Mouse (Mus musculus): Measurements from ENCODE around the gene Utp11. TPM values are rescaled to one million over a fixed set of nuclear protein-coding genes. Genes with fewer than 3 reads are reported as not detected.

Gene Utp11
- polyA plus RNA-seq, 1 experiment from 2014 or later = 49.2 TPM

GRCm38 (mm10) chr4:124668078-124668477, 25.3 kb downstream of the Utp11 start:
- no peak for ATAC-seq (replicated peaks; ENCODE audit: extremely low read depth, insufficient read depth, low FRiP score)
- H3K9me3 ChIP-seq (replicated peaks; ENCODE audit: control insufficient read depth, low read length) = no peaks in the 10 kb centered on the region
- H3K4me2 ChIP-seq (ENCODE audit: low read depth, low read length) = no peak overlapping the region
- H3K27ac ChIP-seq (ENCODE audit: low read length) = no peak overlapping the region
- H3K4me1 ChIP-seq (ENCODE audit: control insufficient read depth, insufficient read depth, low read length) = peaks cover 13% of the 10 kb centered on the region
- H3K36me3 ChIP-seq (ENCODE audit: control insufficient read depth, insufficient read depth) = no peaks in the 10 kb centered on the region
- no peak overlapping the region for H3K4me3 ChIP-seq (ENCODE audit: low read length)
- H3K27me3 ChIP-seq (ENCODE audit: control insufficient read depth, insufficient read depth, low read length) = peaks cover 48% of the 10 kb centered on the region
- WGBS = 21% methylated on average over 8 of the region's 8 CpGs
- no peak overlapping the region for H3K9ac ChIP-seq (ENCODE audit: low read length)

DNA sequence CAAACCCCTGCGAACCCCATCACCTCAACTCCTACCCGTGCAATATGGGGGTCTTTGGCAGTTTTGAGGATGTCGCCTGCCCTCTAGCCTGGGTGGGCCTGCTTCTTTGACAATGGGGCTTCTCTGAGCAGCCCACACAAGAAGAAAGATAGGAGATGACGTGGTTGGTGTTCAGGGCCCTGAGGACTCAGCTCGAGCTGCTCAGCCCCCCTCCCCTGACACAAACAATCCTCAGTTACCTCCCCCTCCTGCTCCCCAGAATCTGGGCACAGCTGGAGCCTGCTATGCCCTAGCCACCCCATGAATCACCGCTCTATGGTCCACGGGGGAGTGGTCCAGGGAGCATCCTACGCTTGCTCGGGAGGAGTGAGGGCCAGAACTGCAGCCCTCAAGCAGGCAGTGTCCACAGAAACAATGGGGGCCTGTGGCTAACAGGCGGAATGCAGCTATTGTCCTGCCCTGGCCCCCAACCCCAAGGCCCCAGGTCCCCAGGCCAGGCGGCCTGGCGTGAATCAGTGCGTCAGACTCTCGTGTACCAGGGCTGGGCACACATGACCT, 25.8 kb downstream of the Utp11 start:
- Histone ChIP-seq H3K4me1 (ENCODE audit: control insufficient read depth, insufficient read depth, low read length) (peaks cover 8% of the 10 kb centered on the region), H3K27ac (ENCODE audit: low read length) (no peak overlapping the region), H3K36me3 (ENCODE audit: control insufficient read depth, insufficient read depth) (no peaks in the 10 kb centered on the region), H3K4me3 (ENCODE audit: low read length) (no peak overlapping the region), H3K27me3 (ENCODE audit: control insufficient read depth, insufficient read depth, low read length) (peaks cover 48% of the 10 kb centered on the region), H3K9me3 (replicated peaks; ENCODE audit: control insufficient read depth, low read length) (no peaks in the 10 kb centered on the region), H3K4me2 (ENCODE audit: low read depth, low read length) (no peak overlapping the region), H3K9ac (ENCODE audit: low read length) (no peak overlapping the region)
- WGBS = 47% methylated on average over 14 of the region's 14 CpGs
- ATAC-seq (replicated peaks; ENCODE audit: extremely low read depth, insufficient read depth, low FRiP score) = no peak

- no peaks in the 10 kb centered on the region for H3K36me3 ChIP-seq (ENCODE audit: control insufficient read depth, insufficient read depth)
- no peak overlapping the region for H3K4me3 ChIP-seq (ENCODE audit: low read length)
- 65% methylated on average over 15 of the region's 15 CpGs for WGBS
- ATAC-seq (replicated peaks; ENCODE audit: extremely low read depth, insufficient read depth, low FRiP score) = no peak
- H3K27ac ChIP-seq (ENCODE audit: low read length) = no peak overlapping the region
- H3K9ac ChIP-seq (ENCODE audit: low read length) = no peak overlapping the region
- no peaks in the 10 kb centered on the region for H3K9me3 ChIP-seq (replicated peaks; ENCODE audit: control insufficient read depth, low read length)
- peaks cover 56% of the 10 kb centered on the region for H3K27me3 ChIP-seq (ENCODE audit: control insufficient read depth, insufficient read depth, low read length)
- no peak overlapping the region for H3K4me2 ChIP-seq (ENCODE audit: low read depth, low read length)
- no peaks in the 10 kb centered on the region; the same call in 1 of the 2 replicates for H3K4me1 ChIP-seq (ENCODE audit: control insufficient read depth, insufficient read depth, low read length)
Observed at GRCm38 (mm10) chr4:124664604-124665003, 28.8 kb downstream of the Utp11 start.

- Histone ChIP-seq H3K27me3 (ENCODE audit: control insufficient read depth, insufficient read depth, low read length) (peaks cover 58% of the 10 kb centered on the region), H3K36me3 (ENCODE audit: control insufficient read depth, insufficient read depth) (no peaks in the 10 kb centered on the region), H3K4me3 (ENCODE audit: low read length) (no peak overlapping the region), H3K9me3 (replicated peaks; ENCODE audit: control insufficient read depth, low read length) (no peaks in the 10 kb centered on the region), H3K27ac (ENCODE audit: low read length) (no peak overlapping the region), H3K9ac (ENCODE audit: low read length) (no peak overlapping the region), H3K4me1 (ENCODE audit: control insufficient read depth, insufficient read depth, low read length) (peaks cover 4% of the 10 kb centered on the region; the same call in 1 of the 2 replicates), H3K4me2 (ENCODE audit: low read depth, low read length) (no peak overlapping the region)
- WGBS = 77% methylated on average over 9 of the region's 9 CpGs
- ATAC-seq (replicated peaks; ENCODE audit: extremely low read depth, insufficient read depth, low FRiP score) = no peak
Observed at GRCm38 (mm10) chr4:124664185-124664584, 29.2 kb downstream of the Utp11 start.

- peaks cover 67% of the 10 kb centered on the region for H3K27me3 ChIP-seq (ENCODE audit: control insufficient read depth, insufficient read depth, low read length)
- 33% methylated on average over 3 of the region's 3 CpGs for WGBS
- no peak overlapping the region for H3K27ac ChIP-seq (ENCODE audit: low read length)
- H3K4me2 ChIP-seq (ENCODE audit: low read depth, low read length) = no peak overlapping the region
- no peak overlapping the region for H3K9ac ChIP-seq (ENCODE audit: low read length)
- no peak overlapping the region for H3K4me3 ChIP-seq (ENCODE audit: low read length)
- no peak for ATAC-seq (replicated peaks; ENCODE audit: extremely low read depth, insufficient read depth, low FRiP score)
- no peaks in the 10 kb centered on the region for H3K9me3 ChIP-seq (replicated peaks; ENCODE audit: control insufficient read depth, low read length)
- peaks cover 6% of the 10 kb centered on the region; the same call in 1 of the 2 replicates for H3K4me1 ChIP-seq (ENCODE audit: control insufficient read depth, insufficient read depth, low read length)
- no peaks in the 10 kb centered on the region for H3K36me3 ChIP-seq (ENCODE audit: control insufficient read depth, insufficient read depth)
Observed at GRCm38 (mm10) chr4:124663034-124663433, 30.4 kb downstream of the Utp11 start.

DNA sequence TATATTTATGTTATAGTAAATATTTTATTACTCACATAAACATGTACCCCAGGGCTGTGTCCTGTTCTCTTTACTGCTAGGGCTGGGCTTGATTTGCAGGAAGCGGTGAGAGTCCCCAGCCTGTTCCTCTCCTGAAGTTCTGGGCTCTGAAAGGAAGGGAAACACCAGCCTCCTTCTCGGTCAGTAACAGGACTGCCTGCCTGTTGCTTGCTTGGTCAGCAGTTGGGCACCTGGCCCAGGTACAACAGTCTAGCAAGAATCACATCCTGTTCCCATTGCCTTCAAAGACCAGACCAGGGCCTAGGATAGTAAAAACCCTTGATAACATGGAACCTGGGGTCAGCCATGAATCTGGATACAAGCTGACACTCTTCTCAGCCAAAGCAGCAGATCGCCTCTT, 32.8 kb downstream of the Utp11 start:
- H3K4me2 ChIP-seq (ENCODE audit: low read depth, low read length) = no peak overlapping the region
- no peak for ATAC-seq (replicated peaks; ENCODE audit: extremely low read depth, insufficient read depth, low FRiP score)
- no peak overlapping the region for H3K4me3 ChIP-seq (ENCODE audit: low read length)
- peaks cover 84% of the 10 kb centered on the region for H3K27me3 ChIP-seq (ENCODE audit: control insufficient read depth, insufficient read depth, low read length)
- 58% methylated on average over 3 of the region's 3 CpGs for WGBS
- no peak overlapping the region for H3K9ac ChIP-seq (ENCODE audit: low read length)
- H3K36me3 ChIP-seq (ENCODE audit: control insufficient read depth, insufficient read depth) = no peaks in the 10 kb centered on the region
- peaks cover 6% of the 10 kb centered on the region; the same call in 1 of the 2 replicates for H3K4me1 ChIP-seq (ENCODE audit: control insufficient read depth, insufficient read depth, low read length)
- no peaks in the 10 kb centered on the region for H3K9me3 ChIP-seq (replicated peaks; ENCODE audit: control insufficient read depth, low read length)
- no peak overlapping the region for H3K27ac ChIP-seq (ENCODE audit: low read length)

GRCm38 (mm10) chr4:124659251-124660217, 33.9 kb downstream of the Utp11 start:
- ATAC-seq (replicated peaks; ENCODE audit: extremely low read depth, insufficient read depth, low FRiP score) = no peak
- WGBS = 2% methylated on average over 68 of the region's 68 CpGs

GRCm38 (mm10) chr4:124658412-124658851, 35.0 kb downstream of the Utp11 start:
- Histone ChIP-seq H3K4me2 (ENCODE audit: low read depth, low read length) (peak overlapping the region; percentile 47), H3K9ac (ENCODE audit: low read length) (no peak overlapping the region), H3K27ac (ENCODE audit: low read length) (no peak overlapping the region), H3K4me1 (ENCODE audit: control insufficient read depth, insufficient read depth, low read length) (peaks cover 6% of the 10 kb centered on the region; the same call in 1 of the 2 replicates), H3K27me3 (ENCODE audit: control insufficient read depth, insufficient read depth, low read length) (peaks cover 83% of the 10 kb centered on the region), H3K9me3 (replicated peaks; ENCODE audit: control insufficient read depth, low read length) (no peaks in the 10 kb centered on the region), H3K4me3 (ENCODE audit: low read length) (peak overlapping the region; percentile 67), H3K36me3 (ENCODE audit: control insufficient read depth, insufficient read depth) (no peaks in the 10 kb centered on the region)
- no peak for ATAC-seq (replicated peaks; ENCODE audit: extremely low read depth, insufficient read depth, low FRiP score)
- under 1% methylated on average over 39 of the region's 39 CpGs for WGBS

More at GRCm38 (mm10) chr4:124659251-124660217, 33.9 kb downstream of the Utp11 start:
- Histone ChIP-seq H3K4me1 (ENCODE audit: control insufficient read depth, insufficient read depth, low read length) (peaks cover 6% of the 10 kb centered on the region; the same call in 1 of the 2 replicates), H3K27me3 (ENCODE audit: control insufficient read depth, insufficient read depth, low read length) (peaks cover 87% of the 10 kb centered on the region), H3K36me3 (ENCODE audit: control insufficient read depth, insufficient read depth) (no peaks in the 10 kb centered on the region), H3K9me3 (replicated peaks; ENCODE audit: control insufficient read depth, low read length) (no peaks in the 10 kb centered on the region), H3K27ac (ENCODE audit: low read length) (no peak overlapping the region), H3K4me2 (ENCODE audit: low read depth, low read length) (peak overlapping the region; percentile 47), H3K9ac (ENCODE audit: low read length) (peak overlapping the region; percentile 44; the same call in 1 of the 2 replicates), H3K4me3 (ENCODE audit: low read length) (peak overlapping the region; percentile 67)

- Histone ChIP-seq H3K9me3 (replicated peaks; ENCODE audit: control insufficient read depth, low read length) (no peaks in the 10 kb centered on the region), H3K4me1 (ENCODE audit: control insufficient read depth, insufficient read depth, low read length) (peaks cover 6% of the 10 kb centered on the region; the same call in 1 of the 2 replicates), H3K4me3 (ENCODE audit: low read length) (peak overlapping the region; percentile 67), H3K4me2 (ENCODE audit: low read depth, low read length) (peak overlapping the region; percentile 98), H3K27me3 (ENCODE audit: control insufficient read depth, insufficient read depth, low read length) (peaks cover 76% of the 10 kb centered on the region), H3K9ac (ENCODE audit: low read length) (peak overlapping the region; percentile 49; the same call in 1 of the 2 replicates), H3K27ac (ENCODE audit: low read length) (no peak overlapping the region), H3K36me3 (ENCODE audit: control insufficient read depth, insufficient read depth) (no peaks in the 10 kb centered on the region)
- under 1% methylated on average over 46 of the region's 61 CpGs for WGBS
- no peak for ATAC-seq (replicated peaks; ENCODE audit: extremely low read depth, insufficient read depth, low FRiP score)
Observed at GRCm38 (mm10) chr4:124657781-124658180, 35.6 kb downstream of the Utp11 start.
